Mouse (Mus musculus) adrenal gland, postnatal 14 days (tissue): ENCODE data around the gene Megf6. TPM values are rescaled to one million over a fixed set of nuclear protein-coding genes. Genes with fewer than 3 reads are reported as not detected.

Source experiments
- total RNA-seq: library from RNA; stranded (reverse); gene quantifications from 2 replicates; pipeline ENCODE4 v1.2.3, GENCODE M21; 2021

Gene Megf6
- total RNA-seq, 1 experiment from 2014 or later: 8.3 TPM

Other genes starting within 250 kb of the Megf6 start
- gene A430005L14Rik, start 213.5 kb upstream of the Megf6 start, total RNA-seq: 19.4 and 19.5 TPM in 2 replicates
- 4.3 and 7.4 TPM in 2 replicates for gene Dffb, start 195.6 kb upstream of the Megf6 start, total RNA-seq
- gene Cep104, start 195.5 kb upstream of the Megf6 start, total RNA-seq: 22.3 and 24.8 TPM in 2 replicates
- 39.8 and 44.3 TPM in 2 replicates for gene Lrrc47, start 159.0 kb upstream of the Megf6 start, total RNA-seq
- gene Smim1, start 144.5 kb upstream of the Megf6 start, total RNA-seq: 31.4 and 33.0 TPM in 2 replicates
- not detected in 2 replicates for gene Ccdc27, start 128.1 kb upstream of the Megf6 start, total RNA-seq
- gene Trp73, start 30.5 kb upstream of the Megf6 start, total RNA-seq: not detected in 2 replicates
- gene Wrap73, start 28.4 kb upstream of the Megf6 start, total RNA-seq: 13.7 and 18.9 TPM in 2 replicates
- gene Tprgl, start 10.1 kb upstream of the Megf6 start, total RNA-seq: 125 and 132 TPM in 2 replicates
- 0.53 and 1.2 TPM in 2 replicates for gene Arhgef16, start 130.9 kb downstream of the Megf6 start, total RNA-seq
- gene B230104I21Rik, start 165.4 kb downstream of the Megf6 start, total RNA-seq: not detected in 2 replicates